Mouse (Mus musculus): ENCODE results near the gene Zfand3. TPM values are rescaled to one million over a fixed set of nuclear protein-coding genes. Genes with fewer than 3 reads are reported as not detected.

The Zfand3 gene
- total and polyA plus RNA-seq, 3 experiments, result 23.2 to 44.0 (median 23.5) TPM

GRCm38 (mm10) chr17:30196401-30197279 lies 192.1 kb downstream of the Zfand3 start:
- Histone ChIP-seq H3K9me3 (replicated peaks; ENCODE audit: low read length) (no peaks in the 10 kb centered on the region), H3K27me3 (replicated peaks) (no peaks in the 10 kb centered on the region), H3K9ac (ENCODE audit: insufficient read depth, low read depth) (no peak overlapping the region), H3K36me3 (replicated peaks in 1 of 2; ENCODE audit: control insufficient read depth in 1 of 2, insufficient read depth in 1 of 2, low read length in 1 of 2) (peaks cover 19 to 86% of the 10 kb centered on the region in 2 experiments), H3K4me1 (ENCODE audit: control insufficient read depth in 1 of 2, insufficient read depth in 2 of 2) (peaks cover 10 to 26% of the 10 kb centered on the region in 2 experiments), H3K4me2 (ENCODE audit: insufficient read depth, low read depth, poor library complexity, severe bottlenecking) (no peak overlapping the region), H3K79me2 (replicated peaks; ENCODE audit: control insufficient read depth, extremely low read depth, insufficient read depth, poor library complexity, severe bottlenecking) (no peaks in the 10 kb centered on the region), H3K4me3 (replicated peaks in 1 of 3; ENCODE audit: low read depth in 2 of 3, low read length in 2 of 3, poor library complexity in 1 of 3) (no peak overlapping the region), H3K27ac (ENCODE audit: insufficient read depth, low read depth) (no peak overlapping the region)
- in situ Hi-C loops (cut with MboI; ENCODE audit: low pct_ligation_motif_present, low pct_unique_long_range_greater_than_20kb, low sequenced_read_pairs) (no loop called here), dilution Hi-C loops (cut with MboI; ENCODE audit: extremely low pct_ligation_motif_present, extremely low pct_unique_long_range_greater_than_20kb, low sequenced_read_pairs) (no loop called here)
- TF ChIP-seq PAX5 (IDR thresholded peaks at IDR 0.05; ENCODE audit: low read length), result no peak
- TF ChIP-seq RCOR1 (conservative IDR thresholded peaks at IDR 0.05; ENCODE audit: low read depth, low read length), result no peak
- TF ChIP-seq MXI1 (IDR thresholded peaks at IDR 0.05; ENCODE audit: low read depth, low read length), result no peak
- TF ChIP-seq MEF2A (IDR thresholded peaks at IDR 0.05; ENCODE audit: borderline replicate concordance, low read depth, low read length), result no peak
- no peak for TF ChIP-seq CHD1 (IDR thresholded peaks at IDR 0.05; ENCODE audit: low read depth, low read length)
- peak; percentile 21 for DNase-seq (ENCODE audit: extremely low read depth)

- dilution Hi-C loops (cut with MboI; ENCODE audit: extremely low pct_ligation_motif_present, extremely low pct_unique_long_range_greater_than_20kb, low sequenced_read_pairs), result no loop called here
- in situ Hi-C loops (cut with MboI; ENCODE audit: low pct_ligation_motif_present, low pct_unique_long_range_greater_than_20kb, low sequenced_read_pairs), result no loop called here
- H3K36me3 ChIP-seq (replicated peaks in 1 of 2; ENCODE audit: control insufficient read depth in 1 of 2, insufficient read depth in 1 of 2, low read length in 1 of 2), result peaks cover 18 to 82% of the 10 kb centered on the region in 2 experiments
- H3K27me3 ChIP-seq (replicated peaks), result no peaks in the 10 kb centered on the region
- no peak overlapping the region for H3K4me3 ChIP-seq (replicated peaks in 1 of 3; ENCODE audit: low read depth in 2 of 3, low read length in 2 of 3, poor library complexity in 1 of 3)
- H3K79me2 ChIP-seq (replicated peaks; ENCODE audit: control insufficient read depth, extremely low read depth, insufficient read depth, poor library complexity, severe bottlenecking), result no peaks in the 10 kb centered on the region
- H3K9me3 ChIP-seq (replicated peaks; ENCODE audit: low read length), result no peaks in the 10 kb centered on the region
- H3K4me1 ChIP-seq (ENCODE audit: control insufficient read depth in 1 of 2, insufficient read depth in 2 of 2), result peaks cover 11 to 35% of the 10 kb centered on the region in 2 experiments
- TF ChIP-seq RCOR1 (conservative IDR thresholded peaks at IDR 0.05; ENCODE audit: low read depth, low read length) (no peak), GABPA (IDR thresholded peaks at IDR 0.05; ENCODE audit: insufficient replicate concordance, low read depth, low read length) (no peak), NRF1 (IDR thresholded peaks at IDR 0.05; ENCODE audit: low read depth, low read length) (no peak), KAT2A (IDR thresholded peaks at IDR 0.05; ENCODE audit: insufficient replicate concordance, low read length) (no peak), SMC3 (IDR thresholded peaks at IDR 0.05; ENCODE audit: low read depth, low read length) (no peak), HCFC1 (IDR thresholded peaks at IDR 0.05; ENCODE audit: low read depth, low read length) (no peak), JUN (IDR thresholded peaks at IDR 0.05; ENCODE audit: insufficient read depth, low read depth, low read length) (no peak), USF2 (conservative IDR thresholded peaks at IDR 0.05; ENCODE audit: low read depth, low read length) (no peak), E2F4 (IDR thresholded peaks at IDR 0.05; ENCODE audit: insufficient replicate concordance, low read depth, low read length) (no peak), USF1 (IDR thresholded peaks at IDR 0.05; ENCODE audit: low read depth, low read length) (no peak), BHLHE40 (IDR thresholded peaks at IDR 0.05; ENCODE audit: low read depth, low read length) (no peak)
- H3K4me2 ChIP-seq (ENCODE audit: insufficient read depth, low read depth, poor library complexity, severe bottlenecking), result no peak overlapping the region
- H3K27ac ChIP-seq (ENCODE audit: insufficient read depth, low read depth), result no peak overlapping the region
- H3K9ac ChIP-seq (ENCODE audit: insufficient read depth, low read depth), result no peak overlapping the region
- DNase-seq (ENCODE audit: extremely low read depth), result peak; percentile 34
These were observed 192.9 kb downstream of the Zfand3 start for GRCm38 (mm10) chr17:30197280-30198030.
